Mouse (Mus musculus) thymus, postnatal 14 days (tissue): ENCODE results near the gene Gm6525.
A peak's percentile ranks its signal among the peaks of the same experiment; 100 is the strongest.

ENCODE experiments used
- DNase-seq: peaks from one replicate; pipeline ENCODE4 v3.0.0; 2021

The Gm6525 gene

GRCm38 (mm10) chr3:84172406-84172805 lies 1.5 kb upstream of the Gm6525 start:
- DNase-seq = peak; percentile 22

DNA sequence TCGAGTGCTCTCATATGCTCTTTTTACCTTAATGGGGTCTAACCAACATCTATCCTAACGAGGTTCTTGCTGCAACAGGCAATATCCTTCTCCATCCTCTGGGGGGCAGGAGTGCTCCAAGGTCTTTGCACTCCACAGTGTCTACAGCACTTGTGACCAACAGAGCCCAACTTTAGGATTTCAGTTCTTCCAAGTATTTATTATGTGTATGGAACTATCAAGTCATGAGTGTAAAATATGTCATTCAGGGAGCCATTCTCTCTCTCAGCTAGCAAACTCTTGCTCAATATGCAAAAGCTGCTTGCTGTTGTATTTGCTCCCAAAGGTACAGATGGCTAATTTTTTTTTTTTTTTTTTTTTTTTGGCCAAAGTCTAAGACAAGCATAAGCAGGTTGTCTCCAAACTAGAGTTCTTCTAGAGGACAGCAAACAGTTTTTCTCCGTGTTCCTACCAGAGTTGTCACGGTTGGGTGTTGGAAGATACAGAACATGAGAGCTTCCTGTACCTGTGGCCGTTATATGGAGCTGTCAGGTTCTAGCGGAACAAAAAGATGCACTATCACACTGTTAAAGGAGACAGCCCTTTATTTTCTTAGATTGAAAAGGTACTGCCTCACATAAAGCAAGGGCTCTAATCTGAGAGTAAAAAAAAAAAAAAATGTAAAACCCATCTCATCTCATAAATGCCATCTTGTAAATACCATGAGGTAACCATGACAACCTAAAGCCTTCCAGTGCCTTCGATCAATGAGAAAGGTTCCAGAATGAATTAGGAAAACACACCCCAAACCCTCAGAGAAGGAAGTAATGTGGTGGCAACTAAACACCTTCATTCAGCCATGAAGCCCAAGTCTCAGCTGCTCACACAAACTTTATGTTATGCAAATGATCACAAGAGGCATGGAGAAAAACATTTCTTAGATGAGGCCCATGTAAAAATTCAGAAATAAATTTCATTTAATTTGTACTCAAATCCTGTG lies 1.7 kb downstream of the Gm6525 start:
- DNase-seq = peak; percentile 75

DNA sequence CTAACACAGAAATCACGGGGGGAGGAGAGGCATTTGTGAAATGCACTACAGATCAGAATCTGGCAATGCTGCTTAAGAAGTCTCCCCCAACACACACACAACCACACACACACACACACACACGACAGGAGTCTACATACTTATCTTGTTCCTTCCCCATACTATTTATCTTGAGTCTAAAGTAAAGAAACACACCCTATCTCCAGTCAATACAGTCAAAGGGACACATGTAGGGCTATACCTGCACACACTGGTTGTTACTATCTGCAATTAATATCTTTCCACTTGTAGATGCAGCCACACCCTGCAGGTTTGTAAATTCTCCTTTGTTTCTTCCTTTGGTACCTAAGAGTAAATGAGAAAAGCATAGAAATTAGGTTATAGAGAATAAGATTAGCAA lies 3.9 kb downstream of the Gm6525 start:
- no peak for DNase-seq

GRCm38 (mm10) chr3:84180304-84180703 lies 6.4 kb downstream of the Gm6525 start:
- DNase-seq = no peak

DNA sequence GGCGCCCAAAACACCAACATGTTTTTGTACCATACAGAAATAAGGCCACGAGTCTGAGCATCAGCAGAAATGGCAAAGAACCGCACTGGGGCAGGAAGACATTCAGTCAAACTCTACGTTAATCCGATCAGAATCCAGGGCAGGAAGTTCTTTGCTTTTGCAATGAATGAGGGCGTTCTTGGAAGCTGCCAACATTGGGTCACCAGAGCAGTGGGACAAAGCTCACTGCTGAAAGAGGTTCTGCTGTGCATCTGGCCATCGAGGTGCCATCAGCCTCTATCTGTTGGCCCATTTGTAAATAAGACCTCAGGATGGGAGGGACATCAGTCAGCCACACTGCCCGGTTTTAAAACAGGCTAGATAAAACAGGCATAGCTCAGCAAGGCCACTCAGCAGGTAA lies 7.2 kb downstream of the Gm6525 start:
- no peak for DNase-seq

- DNase-seq = no peak
These were observed 7.8 kb downstream of the Gm6525 start for GRCm38 (mm10) chr3:84181717-84182116.

DNA sequence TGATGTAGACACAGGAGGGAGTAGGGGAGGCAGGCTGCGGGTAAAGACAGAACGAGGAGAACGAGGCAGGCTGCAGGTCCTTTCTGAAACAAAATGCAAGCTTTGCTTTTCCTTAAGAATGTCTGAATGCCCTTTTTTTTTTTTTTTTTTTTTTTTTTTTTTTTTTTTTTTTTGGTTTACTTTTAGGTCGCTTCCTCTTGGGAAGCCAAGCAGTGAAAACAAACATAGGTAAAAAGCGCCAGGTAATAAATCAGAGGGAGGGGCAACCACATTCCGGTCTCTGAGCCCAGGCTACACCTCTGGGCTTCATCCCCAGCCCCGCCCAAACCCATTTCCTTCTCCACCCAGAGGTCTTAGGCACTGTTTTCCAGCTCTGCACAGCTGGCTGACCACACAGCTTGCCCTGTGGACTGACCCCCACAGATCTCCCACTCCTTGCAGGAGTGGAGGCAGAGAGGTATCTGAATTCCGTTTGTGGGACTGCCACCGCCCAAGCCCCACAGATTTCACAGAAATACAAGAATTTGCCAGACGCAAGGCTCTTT lies 15.8 kb downstream of the Gm6525 start:
- peak; percentile 5 for DNase-seq

- DNase-seq = peak; percentile 14
These were observed 16.7 kb downstream of the Gm6525 start for GRCm38 (mm10) chr3:84190513-84191061.

- DNase-seq = no peak
These were observed 17.4 kb downstream of the Gm6525 start for GRCm38 (mm10) chr3:84191141-84191881.

- DNase-seq = no peak
These were observed 20.0 kb downstream of the Gm6525 start for GRCm38 (mm10) chr3:84193881-84194280.

GRCm38 (mm10) chr3:84198229-84198628 lies 24.3 kb downstream of the Gm6525 start:
- DNase-seq = no peak

DNA sequence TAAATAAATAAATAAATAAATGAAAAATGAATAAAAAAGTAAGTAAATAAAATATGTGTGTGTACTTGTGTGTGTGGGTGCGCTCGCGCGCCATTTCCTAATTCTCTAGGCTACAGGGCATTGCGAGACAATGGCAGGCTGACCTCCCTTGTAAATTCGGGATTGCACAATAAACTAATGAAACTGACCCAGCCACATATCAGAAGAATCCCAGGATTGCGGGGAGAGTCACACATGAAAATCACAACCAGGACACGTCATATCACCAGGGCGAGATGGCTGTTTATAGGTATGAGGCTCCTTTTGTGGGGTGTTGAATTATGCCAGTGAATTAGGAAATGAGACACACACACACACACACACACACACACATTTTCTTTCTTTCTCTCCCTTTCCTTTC lies 25.6 kb downstream of the Gm6525 start:
- DNase-seq = no peak

DNA sequence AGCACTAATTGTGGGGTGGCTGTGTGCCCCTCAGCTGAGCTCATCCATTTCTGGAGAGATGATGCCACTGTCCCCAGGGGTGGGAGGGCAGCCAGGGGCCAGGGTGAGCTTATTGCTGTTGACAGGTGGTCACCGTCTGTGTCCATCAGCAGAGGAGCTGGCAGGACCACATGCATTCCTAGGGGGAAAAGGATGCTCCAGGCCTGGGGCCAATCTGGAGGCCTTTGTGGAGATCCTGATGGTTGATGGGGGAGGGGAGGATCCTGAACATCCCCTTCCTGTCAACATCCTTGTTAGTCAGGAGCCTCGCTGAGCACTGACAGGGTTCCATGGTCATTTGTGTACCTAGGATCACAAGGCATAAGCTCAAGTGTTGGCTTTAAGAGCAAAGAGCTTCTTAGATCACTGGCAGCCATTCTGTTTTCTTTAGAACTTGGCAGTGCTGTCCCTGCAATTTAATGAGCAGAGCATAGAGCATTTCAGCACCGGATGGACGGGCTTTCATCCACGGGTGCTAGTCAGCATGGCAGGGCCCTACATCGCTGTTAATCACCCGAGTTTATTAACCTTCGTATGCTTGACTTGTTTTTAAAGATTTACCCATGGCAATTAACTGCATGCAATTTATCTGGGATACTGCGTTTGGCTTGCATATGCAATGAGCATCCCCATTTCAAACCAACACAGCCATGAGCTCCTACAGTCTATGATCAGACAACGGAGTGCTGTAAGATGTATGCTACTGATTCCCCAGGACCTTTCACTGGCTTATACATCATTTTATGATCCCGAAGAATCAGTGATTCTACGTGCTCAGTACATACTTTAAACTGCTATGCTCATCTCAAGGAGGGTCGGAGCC lies 26.9 kb downstream of the Gm6525 start:
- DNase-seq = no peak

GRCm38 (mm10) chr3:84204640-84205039 lies 30.7 kb downstream of the Gm6525 start:
- no peak for DNase-seq

DNA sequence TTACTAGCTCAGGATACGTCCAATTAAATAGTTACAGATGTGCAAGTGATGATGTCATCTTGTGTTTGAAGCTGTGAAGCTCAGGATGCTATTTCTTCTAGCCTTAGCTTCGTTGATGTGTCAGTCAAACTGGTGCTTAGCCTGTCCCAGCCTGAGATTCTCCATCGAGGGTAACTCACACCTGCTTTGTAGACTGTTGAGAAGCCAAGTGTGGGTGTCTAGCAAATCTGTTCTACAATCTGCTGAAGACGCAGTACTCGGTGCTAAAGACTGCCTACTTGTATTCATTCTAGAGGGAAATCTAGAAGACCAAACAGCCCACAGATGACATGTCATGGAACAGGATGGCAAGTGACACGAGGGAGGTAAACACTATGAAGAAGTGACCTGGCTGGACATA lies 31.7 kb downstream of the Gm6525 start:
- no peak for DNase-seq

DNA sequence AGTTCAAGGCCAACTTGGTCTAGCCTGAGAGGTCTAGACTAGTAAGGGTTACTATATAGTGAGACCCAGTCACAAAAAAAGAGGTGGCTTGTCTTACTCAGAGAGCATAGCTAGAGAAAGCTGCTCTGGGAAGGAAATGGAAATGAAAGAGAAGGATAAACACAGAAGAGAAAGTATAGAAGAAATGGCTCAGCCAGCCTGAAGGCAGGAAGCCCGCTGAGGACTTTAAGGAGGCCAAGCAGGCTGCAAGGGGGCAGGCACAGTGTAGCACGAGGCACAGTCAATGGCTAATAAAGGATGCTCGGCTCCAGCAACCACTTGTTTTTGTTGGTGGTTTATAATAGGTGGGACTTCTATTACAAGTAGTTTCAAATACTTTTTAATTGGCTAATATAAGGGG lies 32.2 kb downstream of the Gm6525 start:
- no peak for DNase-seq

- DNase-seq = no peak
These were observed 33.5 kb downstream of the Gm6525 start for GRCm38 (mm10) chr3:84207366-84207765.

GRCm38 (mm10) chr3:84208475-84208874 lies 34.6 kb downstream of the Gm6525 start:
- DNase-seq = no peak

GRCm38 (mm10) chr3:84208917-84209513 lies 35.1 kb downstream of the Gm6525 start:
- no peak for DNase-seq

DNA sequence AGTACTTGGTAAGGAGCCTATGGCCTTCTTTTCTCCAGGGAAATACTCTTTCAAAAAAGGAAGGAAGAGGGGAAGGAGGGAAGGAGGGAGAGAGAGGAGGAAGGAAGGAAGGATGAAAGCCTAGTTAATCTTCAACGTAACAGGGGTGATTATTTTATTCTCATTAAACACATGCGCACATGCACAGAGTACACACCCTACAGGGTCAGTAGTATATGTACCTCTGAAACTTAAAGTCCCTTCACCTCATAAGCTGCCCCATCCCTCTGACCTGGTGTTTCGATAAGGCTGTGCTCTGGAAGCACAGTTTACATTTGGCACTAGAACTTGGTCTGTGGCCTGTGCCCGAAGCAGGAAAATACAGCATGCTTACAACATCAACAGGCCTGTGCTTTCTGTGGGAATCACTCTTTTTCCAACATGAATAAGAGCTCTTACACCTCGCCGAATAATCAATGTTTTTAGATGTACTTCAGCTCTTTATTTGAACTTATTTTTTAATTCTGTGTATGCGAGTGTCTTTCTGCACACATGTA lies 37.5 kb downstream of the Gm6525 start:
- no peak for DNase-seq

DNA sequence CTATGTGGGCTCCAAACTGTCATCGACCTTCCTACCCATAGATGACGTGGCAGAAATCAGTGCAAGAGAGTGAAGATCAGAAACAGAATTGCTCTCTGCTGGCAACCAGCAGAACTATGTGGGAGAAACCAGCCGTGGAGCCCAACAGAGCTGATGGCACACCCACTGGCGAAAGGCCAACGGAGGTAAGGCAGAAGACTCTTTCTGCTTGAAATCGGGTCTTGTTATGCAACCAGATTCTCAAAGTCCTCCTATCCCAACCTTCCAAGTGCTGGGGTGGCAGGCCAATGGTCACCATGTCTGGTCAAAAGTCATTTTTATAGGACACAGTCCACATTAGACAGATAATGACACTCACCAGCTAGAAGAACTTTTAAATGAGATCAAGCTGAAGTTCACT lies 40.6 kb downstream of the Gm6525 start:
- DNase-seq = no peak

- no peak for DNase-seq
These were observed 41.3 kb downstream of the Gm6525 start for GRCm38 (mm10) chr3:84215253-84215652.
